Mouse (Mus musculus): ENCODE results near the gene Cbx7.

The Cbx7 gene

GRCm38 (mm10) chr15:79894343-79894742 lies 76.6 kb downstream of the Cbx7 start:
- DNase-seq (ENCODE audit: low spot score in 2 of 2) = no peak

GRCm38 (mm10) chr15:79893824-79894123 lies 77.1 kb downstream of the Cbx7 start:
- no peak for DNase-seq (ENCODE audit: low spot score in 2 of 2)

- DNase-seq (ENCODE audit: low spot score in 2 of 2) = no peak
These were observed 77.7 kb downstream of the Cbx7 start for GRCm38 (mm10) chr15:79892995-79893823.

DNA sequence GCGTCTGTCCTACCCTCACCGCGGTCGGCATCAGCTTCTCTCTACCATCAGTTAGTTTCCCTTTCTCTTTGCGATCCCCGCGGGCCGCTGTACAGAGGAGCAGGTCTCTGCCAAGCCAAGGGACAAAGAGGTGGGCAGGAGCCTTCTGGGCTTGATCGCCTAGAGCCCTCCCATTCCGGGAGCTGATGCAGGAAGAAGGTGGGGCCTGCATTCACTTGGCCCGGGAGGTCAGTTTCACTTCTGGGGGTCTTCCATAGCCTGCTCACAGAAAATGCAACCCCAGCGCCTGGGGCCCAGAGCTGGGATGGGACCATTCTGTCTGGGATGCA lies 78.7 kb downstream of the Cbx7 start:
- peak in 1 of 2 experiments; percentile 38 for DNase-seq (ENCODE audit: low spot score in 2 of 2)

DNA sequence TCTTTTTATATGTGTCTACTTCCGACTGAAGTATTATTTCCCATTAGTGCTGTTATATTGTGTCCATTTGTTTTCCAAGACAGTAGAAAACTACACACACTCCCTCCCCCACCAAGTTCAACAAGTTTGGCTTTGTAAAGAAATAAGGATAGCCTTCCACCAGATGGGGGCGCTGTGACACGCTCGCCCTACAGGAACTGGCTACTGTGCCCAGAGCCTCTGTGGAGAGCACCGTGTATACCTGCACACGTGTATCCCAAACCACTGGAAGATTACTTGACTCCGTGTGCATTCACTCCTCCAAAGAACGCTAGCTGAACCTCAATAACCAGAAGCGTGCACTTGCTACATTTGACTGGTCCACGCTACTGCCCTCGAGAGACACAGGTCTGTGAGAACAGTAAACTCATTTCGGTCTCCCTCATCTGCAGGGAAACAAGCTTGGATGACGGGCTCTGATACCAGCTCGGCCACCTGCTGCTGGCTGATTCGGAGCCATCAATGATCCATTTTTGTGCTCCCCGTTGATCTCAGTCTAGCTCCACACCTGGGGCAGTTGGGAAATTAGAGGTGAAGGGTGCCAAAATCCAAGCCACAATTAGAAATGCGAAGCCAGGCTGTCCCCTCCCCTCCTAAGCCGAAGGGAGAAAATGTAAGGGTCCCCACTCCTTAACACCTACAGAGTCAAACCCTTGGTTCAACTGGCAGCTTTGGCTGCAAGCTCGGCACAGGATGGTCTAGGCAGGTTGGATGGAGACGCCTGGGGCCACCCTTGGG lies 79.3 kb downstream of the Cbx7 start, which contains the start of gene Apobec3:
Gene Apobec3, plus strand, starts transcription at position 224 of the 777 bp plus-strand sequence.
- DNase-seq (ENCODE audit: low spot score in 2 of 2) = peak in 1 of 2 experiments; percentile 48

DNA sequence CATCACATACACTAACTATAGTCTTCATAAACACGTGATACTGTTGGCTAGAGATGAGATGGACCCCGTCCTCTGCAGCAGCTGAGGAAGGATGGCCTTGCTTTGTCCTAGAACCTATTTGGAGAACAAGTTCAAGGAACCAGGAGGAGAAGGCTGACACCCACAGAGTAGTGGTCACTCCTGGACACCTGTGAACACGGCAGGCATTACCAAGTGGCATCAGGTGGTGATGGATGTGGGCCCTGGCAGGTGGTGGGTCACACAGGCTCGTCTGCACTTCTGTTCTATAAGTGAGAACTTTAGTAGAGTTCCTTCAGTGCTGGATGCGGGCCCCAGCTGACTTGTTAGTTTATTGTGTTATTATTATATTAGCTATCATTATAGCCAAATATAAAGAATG lies 86.1 kb downstream of the Cbx7 start:
- no peak for DNase-seq (ENCODE audit: low spot score in 2 of 2)

DNA sequence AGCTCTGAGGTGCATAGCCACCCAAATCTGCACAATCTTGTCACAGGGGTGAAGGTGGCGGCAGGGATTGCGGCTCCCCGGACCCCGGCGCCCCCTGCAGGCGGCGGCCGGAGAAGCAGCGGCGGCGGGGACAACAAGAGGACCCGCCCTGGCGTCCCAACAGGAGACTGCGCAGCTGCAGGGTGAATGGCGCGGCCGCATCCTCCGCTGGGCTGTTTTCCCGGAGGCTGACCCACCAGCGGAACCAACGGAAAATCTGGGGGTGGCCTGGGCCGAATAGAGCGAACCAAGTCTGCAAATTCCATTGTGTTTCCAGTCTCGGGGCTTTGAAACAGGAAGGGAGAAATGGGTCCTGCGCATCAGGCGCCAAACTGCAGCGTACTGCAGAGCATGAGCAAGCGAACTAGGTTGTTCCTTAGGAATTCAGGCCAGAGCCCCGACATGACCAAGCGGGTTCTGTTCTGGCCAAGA lies 87.5 kb downstream of the Cbx7 start:
- DNase-seq (ENCODE audit: low spot score in 2 of 2) = peak; percentile 87 to 96

DNA sequence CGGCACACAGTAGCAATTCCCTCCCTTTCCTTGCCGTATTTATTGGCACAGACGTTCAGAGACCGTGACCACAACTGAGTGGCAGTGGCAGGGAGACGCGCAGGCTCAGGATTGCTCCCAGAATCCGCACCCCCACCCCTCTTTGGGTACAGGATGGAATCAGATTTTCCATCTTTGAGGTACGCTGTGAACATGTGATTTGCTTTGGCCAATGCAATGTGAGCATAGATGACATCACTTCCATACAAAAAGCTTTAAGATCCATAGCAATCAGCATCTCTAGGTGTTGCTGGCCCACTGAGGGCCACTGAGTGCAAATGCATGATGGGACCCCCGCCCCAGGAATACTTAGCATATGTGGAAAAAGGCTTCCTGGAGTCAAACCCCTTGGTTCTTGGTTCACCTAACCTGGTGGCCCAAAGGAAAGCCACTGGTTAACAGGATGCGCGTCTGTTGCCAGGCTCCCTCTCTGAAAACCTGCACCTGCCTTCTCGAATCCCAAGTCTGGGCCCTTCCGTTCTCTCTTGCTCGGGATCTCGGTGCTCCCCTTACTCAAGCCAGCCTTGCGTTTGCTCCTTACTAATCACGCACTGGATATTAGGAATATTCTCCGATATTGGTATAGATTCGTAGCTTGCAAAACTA lies 88.2 kb downstream of the Cbx7 start:
- peak; percentile 66 to 74 for DNase-seq (ENCODE audit: low spot score in 2 of 2)

DNA sequence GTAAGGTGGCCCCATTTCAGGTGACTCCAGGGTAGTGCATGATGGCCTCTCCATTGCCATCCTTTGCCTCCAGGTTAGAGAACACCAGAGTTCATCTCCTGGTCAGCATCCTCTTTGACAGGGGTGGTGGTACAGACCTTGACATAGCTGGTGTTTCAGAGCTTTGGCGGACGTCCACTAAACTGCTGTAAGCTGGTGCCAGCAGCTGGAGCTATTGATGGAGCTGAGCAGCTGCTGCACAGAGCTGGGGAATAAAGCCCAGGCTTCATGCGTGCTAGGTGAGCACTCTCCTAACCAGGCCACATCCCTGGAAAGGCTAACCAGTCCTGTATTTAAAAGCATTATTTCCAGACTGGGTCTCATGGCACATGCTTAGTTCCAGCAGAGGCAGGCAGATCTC lies 90.4 kb downstream of the Cbx7 start:
- DNase-seq (ENCODE audit: low spot score in 2 of 2) = no peak

DNA sequence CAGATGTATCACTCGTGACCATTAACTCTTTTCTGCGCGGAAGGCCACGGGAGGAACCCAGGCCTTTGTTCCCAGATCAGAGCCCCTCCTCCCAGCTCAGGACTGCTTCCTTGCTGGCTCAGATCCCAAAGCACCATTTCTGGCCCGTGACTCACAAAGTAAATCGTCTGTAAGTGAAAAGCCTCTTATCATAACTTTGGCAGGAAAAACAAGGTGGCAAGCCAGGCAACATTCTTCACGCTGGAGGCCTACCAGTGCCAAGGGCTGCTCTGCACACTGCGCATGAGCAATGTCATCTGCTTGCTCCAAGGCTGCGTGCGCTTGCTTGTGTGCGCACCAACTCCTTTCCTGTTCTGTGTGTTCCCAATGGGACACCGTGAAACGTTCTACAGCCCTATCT lies 91.6 kb downstream of the Cbx7 start:
- peak; percentile 49 to 80 for DNase-seq (ENCODE audit: low spot score in 2 of 2)

- DNase-seq (ENCODE audit: low spot score in 2 of 2) = no peak
These were observed 92.2 kb downstream of the Cbx7 start for GRCm38 (mm10) chr15:79878725-79879136.

DNA sequence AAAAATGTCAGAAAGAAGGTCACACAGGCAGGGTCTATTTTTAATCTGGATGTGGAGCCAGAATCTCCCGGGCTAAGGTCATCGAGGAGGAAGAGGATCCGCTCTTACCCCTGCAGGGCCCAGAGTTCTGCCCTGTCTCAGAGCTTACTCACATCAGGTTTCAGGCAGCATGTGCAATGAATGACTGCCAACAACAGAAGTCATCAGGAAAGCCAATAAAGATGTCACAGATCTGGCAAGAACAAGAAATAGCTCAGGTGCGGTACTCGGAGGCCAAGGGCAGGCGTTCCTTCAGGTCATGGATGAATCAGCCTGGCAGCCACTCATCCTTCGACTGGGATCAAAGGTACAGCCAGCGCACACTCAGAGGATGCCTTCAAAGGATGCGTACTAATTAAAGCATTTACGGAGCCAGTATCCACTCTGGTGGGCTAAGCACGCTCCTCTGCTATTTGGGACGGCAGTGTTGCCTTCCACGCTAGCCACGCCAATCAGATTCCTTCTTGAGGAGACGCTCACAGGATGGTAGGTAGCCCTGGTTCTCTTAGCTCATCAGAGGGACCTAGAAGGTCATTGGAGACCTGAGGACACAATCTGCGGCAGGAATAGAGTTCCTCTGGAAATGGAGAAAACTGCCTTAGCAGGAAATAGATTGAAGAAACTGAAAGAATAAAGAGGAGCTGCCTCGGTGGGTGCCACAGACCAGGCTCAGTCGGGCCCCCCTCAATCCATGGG lies 95.5 kb downstream of the Cbx7 start:
- DNase-seq (ENCODE audit: low spot score in 2 of 2) = no peak

GRCm38 (mm10) chr15:79873995-79874394 lies 96.9 kb downstream of the Cbx7 start:
- no peak for DNase-seq (ENCODE audit: low spot score in 2 of 2)

DNA sequence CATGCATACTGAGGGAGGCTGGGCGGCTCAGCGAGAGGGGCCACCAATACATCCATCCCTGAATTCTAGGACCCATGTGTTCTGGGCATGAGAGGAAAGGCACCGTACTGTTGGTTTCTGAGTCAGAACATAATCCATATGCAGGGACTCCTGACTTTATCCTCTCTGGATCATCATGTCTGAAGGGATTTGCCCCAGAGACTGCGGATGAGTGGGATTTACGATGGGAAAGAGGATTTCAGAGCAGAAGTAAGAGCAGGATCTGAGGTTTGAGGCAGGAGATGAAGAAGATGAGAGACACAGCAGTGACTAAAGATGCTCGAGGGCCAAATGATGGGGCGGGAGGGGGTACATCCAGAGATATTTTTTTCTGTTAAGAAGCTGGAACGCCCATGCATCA lies 97.4 kb downstream of the Cbx7 start:
- no peak for DNase-seq (ENCODE audit: low spot score in 2 of 2)

- DNase-seq (ENCODE audit: low spot score in 2 of 2) = no peak
These were observed 103.5 kb downstream of the Cbx7 start for GRCm38 (mm10) chr15:79867260-79868002.
